Mouse (Mus musculus): ENCODE results near the gene Bivm. TPM values are rescaled to one million over a fixed set of nuclear protein-coding genes. Genes with fewer than 3 reads are reported as not detected.

The Bivm gene
- 1.8 and 2.0 TPM in 2 replicates for polyA plus RNA-seq (2012; rRNA removed)

DNA sequence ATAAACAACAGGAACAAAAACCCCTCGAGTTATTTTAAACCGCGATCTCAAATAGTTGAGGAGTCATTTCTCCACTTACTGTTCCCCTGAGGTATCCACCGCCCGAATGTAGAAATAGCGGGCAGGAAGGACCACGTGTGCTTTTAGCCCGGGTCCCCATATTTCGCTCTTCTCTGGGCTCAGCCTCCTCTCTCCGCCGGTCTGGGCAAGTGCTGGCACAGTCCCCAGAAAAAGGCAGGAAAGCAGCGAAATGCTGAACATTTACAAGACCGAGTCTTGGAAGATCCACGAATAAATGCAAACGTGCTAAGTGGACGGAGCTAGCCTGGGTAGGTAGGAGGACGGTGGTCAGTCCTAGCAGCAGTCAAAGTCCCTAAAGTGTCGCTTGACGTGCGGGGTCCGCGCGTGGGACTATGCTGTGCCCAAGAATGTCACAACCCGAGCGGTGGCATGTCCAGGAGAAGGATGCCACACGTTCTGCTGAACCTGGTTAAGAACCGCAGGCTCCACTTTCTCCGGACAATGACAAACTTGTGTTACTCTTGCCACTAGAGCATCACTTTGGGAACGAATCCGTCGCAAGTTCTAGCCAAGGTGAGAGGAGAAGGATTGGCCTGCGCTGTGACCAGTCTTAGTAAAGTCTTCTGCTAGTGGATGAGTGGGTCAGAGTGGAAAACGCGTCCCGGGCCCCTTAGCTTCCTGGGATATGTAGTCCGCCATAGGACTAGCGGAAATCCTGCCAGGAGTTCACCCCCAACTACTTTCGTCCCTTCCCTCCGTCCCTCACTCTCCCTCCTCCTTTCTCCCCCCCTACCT lies at the start of gene Bivm, which contains the start of gene Kdelc1:
Gene Bivm (plus strand): TSS at position 719 of the 816 bp plus-strand sequence.
Gene Kdelc1 (minus strand): TSS at position 570 of the 816 bp plus-strand sequence.
- Histone ChIP-seq H3K4me3 (ENCODE audit: control insufficient read depth, low read depth, low read length) (peak within 1 kb of the TSS; percentile 81), H3K4me1 (ENCODE audit: control insufficient read depth, insufficient read depth, low read length) (peaks cover 3% of the 10 kb centered on the region), H3K27me3 (ENCODE audit: control insufficient read depth, insufficient read depth, low read length) (no peaks in the 10 kb centered on the region), H3K27ac (ENCODE audit: control insufficient read depth, insufficient read depth, low read depth, low read length) (peak within 1 kb of the TSS; percentile 84), H3K36me3 (ENCODE audit: control insufficient read depth, insufficient read depth, low read length) (no peaks in the 10 kb centered on the region)
- TF ChIP-seq CTCF (IDR thresholded peaks at IDR 0.05; ENCODE audit: control insufficient read depth, insufficient read depth, insufficient replicate concordance, low read depth, low read length) (no peak), POLR2A (IDR thresholded peaks at IDR 0.05; ENCODE audit: control insufficient read depth, low read depth, low read length) (peak; percentile 15; the same call in 1 of the 2 replicates)

- Histone ChIP-seq H3K4me3 (ENCODE audit: control insufficient read depth, low read depth, low read length) (peak overlapping the region; percentile 97), H3K36me3 (ENCODE audit: control insufficient read depth, insufficient read depth, low read length) (no peaks in the 10 kb centered on the region), H3K4me1 (ENCODE audit: control insufficient read depth, insufficient read depth, low read length) (peaks cover 3% of the 10 kb centered on the region; the same call in 1 of the 2 replicates), H3K27me3 (ENCODE audit: control insufficient read depth, insufficient read depth, low read length) (no peaks in the 10 kb centered on the region), H3K27ac (ENCODE audit: control insufficient read depth, insufficient read depth, low read depth, low read length) (peak overlapping the region; percentile 100)
- TF ChIP-seq CTCF (IDR thresholded peaks at IDR 0.05; ENCODE audit: control insufficient read depth, insufficient read depth, insufficient replicate concordance, low read depth, low read length) (no peak), POLR2A (IDR thresholded peaks at IDR 0.05; ENCODE audit: control insufficient read depth, low read depth, low read length) (no peak; the same call in 1 of the 2 replicates)
Measured at GRCm38 (mm10) chr1:44101448-44102225, 17.1 kb upstream of the Bivm start.

GRCm38 (mm10) chr1:44102259-44102717 lies 16.5 kb upstream of the Bivm start, which contains the start of gene Tex30:
Tex30 (minus strand) TSS chr1:44102441.
- peak within 1 kb of the TSS; percentile 100 for H3K27ac ChIP-seq (ENCODE audit: control insufficient read depth, insufficient read depth, low read depth, low read length)
- no peaks in the 10 kb centered on the region for H3K27me3 ChIP-seq (ENCODE audit: control insufficient read depth, insufficient read depth, low read length)
- TF ChIP-seq CTCF (IDR thresholded peaks at IDR 0.05; ENCODE audit: control insufficient read depth, insufficient read depth, insufficient replicate concordance, low read depth, low read length) (no peak), POLR2A (IDR thresholded peaks at IDR 0.05; ENCODE audit: control insufficient read depth, low read depth, low read length) (peak; percentile 97)
- H3K4me3 ChIP-seq (ENCODE audit: control insufficient read depth, low read depth, low read length) = peak within 1 kb of the TSS; percentile 97
- H3K4me1 ChIP-seq (ENCODE audit: control insufficient read depth, insufficient read depth, low read length) = peaks cover 3% of the 10 kb centered on the region; the same call in 1 of the 2 replicates
- H3K36me3 ChIP-seq (ENCODE audit: control insufficient read depth, insufficient read depth, low read length) = no peaks in the 10 kb centered on the region

GRCm38 (mm10) chr1:44102939-44103338 lies 15.8 kb upstream of the Bivm start:
- H3K4me1 ChIP-seq (ENCODE audit: control insufficient read depth, insufficient read depth, low read length) = peaks cover 3% of the 10 kb centered on the region; the same call in 1 of the 2 replicates
- no peak overlapping the region; the same call in 1 of the 2 replicates for H3K27ac ChIP-seq (ENCODE audit: control insufficient read depth, insufficient read depth, low read depth, low read length)
- H3K36me3 ChIP-seq (ENCODE audit: control insufficient read depth, insufficient read depth, low read length) = no peaks in the 10 kb centered on the region
- TF ChIP-seq CTCF (IDR thresholded peaks at IDR 0.05; ENCODE audit: control insufficient read depth, insufficient read depth, insufficient replicate concordance, low read depth, low read length) (no peak), POLR2A (IDR thresholded peaks at IDR 0.05; ENCODE audit: control insufficient read depth, low read depth, low read length) (no peak)
- peak overlapping the region; percentile 97 for H3K4me3 ChIP-seq (ENCODE audit: control insufficient read depth, low read depth, low read length)
- H3K27me3 ChIP-seq (ENCODE audit: control insufficient read depth, insufficient read depth, low read length) = no peaks in the 10 kb centered on the region

GRCm38 (mm10) chr1:44117571-44117970 lies 1.2 kb upstream of the Bivm start:
- Histone ChIP-seq H3K27ac (ENCODE audit: control insufficient read depth, insufficient read depth, low read depth, low read length) (no peak overlapping the region), H3K4me3 (ENCODE audit: control insufficient read depth, low read depth, low read length) (no peak overlapping the region), H3K4me1 (ENCODE audit: control insufficient read depth, insufficient read depth, low read length) (peaks cover 3% of the 10 kb centered on the region), H3K27me3 (ENCODE audit: control insufficient read depth, insufficient read depth, low read length) (no peaks in the 10 kb centered on the region), H3K36me3 (ENCODE audit: control insufficient read depth, insufficient read depth, low read length) (no peaks in the 10 kb centered on the region)
- no peak for TF ChIP-seq CTCF (IDR thresholded peaks at IDR 0.05; ENCODE audit: control insufficient read depth, insufficient read depth, insufficient replicate concordance, low read depth, low read length)
- TF ChIP-seq POLR2A (IDR thresholded peaks at IDR 0.05; ENCODE audit: control insufficient read depth, low read depth, low read length) = no peak

DNA sequence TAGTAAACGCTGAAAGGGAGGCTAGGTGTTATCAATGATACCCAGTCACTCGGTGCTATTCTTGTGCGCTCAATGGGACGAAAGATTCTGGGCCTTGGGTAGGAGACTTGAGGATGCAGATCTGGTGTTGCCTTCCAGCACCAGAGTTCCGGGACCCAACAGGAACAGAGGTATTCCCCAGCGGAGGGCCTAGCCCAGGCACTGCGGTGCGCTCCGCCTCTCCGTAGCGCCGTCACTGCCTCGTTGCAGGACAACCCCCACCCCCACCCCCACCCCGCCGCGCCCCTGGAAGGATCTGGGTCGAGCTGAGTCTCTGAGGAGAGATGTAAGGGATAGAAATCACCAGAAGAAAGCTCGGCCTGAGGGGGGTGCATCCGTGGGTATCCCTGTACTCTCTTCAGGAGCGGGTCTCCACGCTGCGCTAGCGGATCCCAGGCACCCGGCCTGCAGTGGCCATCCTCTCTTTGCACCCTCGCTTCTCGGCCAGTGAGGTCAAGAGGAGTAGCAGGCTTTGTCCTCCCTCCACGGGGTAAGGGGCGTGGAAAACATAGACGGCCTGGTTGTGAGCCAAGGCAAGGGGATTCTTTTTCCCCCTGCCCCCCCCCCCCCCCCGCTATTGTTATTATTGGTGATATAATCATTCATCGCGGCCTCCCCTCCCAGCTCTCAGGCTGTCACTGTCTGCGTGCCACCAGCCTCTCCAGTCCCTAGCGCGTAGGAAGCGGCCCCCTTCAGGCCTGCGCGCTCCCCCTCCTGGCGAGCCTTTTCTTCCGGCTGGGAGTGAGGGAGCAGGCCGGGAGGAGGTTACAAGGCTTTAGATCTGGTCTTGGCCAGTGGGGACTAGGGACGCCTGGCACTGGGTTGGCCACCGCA lies 680 bp downstream of the Bivm start:
- Histone ChIP-seq H3K4me1 (ENCODE audit: control insufficient read depth, insufficient read depth, low read length) (peaks cover 3% of the 10 kb centered on the region), H3K27ac (ENCODE audit: control insufficient read depth, insufficient read depth, low read depth, low read length) (peak overlapping the region; percentile 84), H3K4me3 (ENCODE audit: control insufficient read depth, low read depth, low read length) (peak overlapping the region; percentile 81), H3K36me3 (ENCODE audit: control insufficient read depth, insufficient read depth, low read length) (no peaks in the 10 kb centered on the region), H3K27me3 (ENCODE audit: control insufficient read depth, insufficient read depth, low read length) (no peaks in the 10 kb centered on the region)
- peak; percentile 10; the same call in 1 of the 2 replicates for TF ChIP-seq CTCF (IDR thresholded peaks at IDR 0.05; ENCODE audit: control insufficient read depth, insufficient read depth, insufficient replicate concordance, low read depth, low read length)
- peak; percentile 53 for TF ChIP-seq POLR2A (IDR thresholded peaks at IDR 0.05; ENCODE audit: control insufficient read depth, low read depth, low read length)
